Mouse (Mus musculus) Patski (cell line): ENCODE measurements at regions not wholly inside any gene's neighbourhood (a gene's known extent, or its start where the extent isn't known, plus 50 kb on each side); places are given as distances from the start of the nearest gene placed in this dataset.
"Not testable (repeated sequence)": the region's sequence is repeated elsewhere in the genome, so short reads cannot be mapped to it uniquely, and the experiment has no call there.

Experiments used
- ATAC-seq: fragments of 100-300 bp; one replicate; pipeline ENCODE4 v1.8.0; 2021
- CTCF ChIA-PET: fragments of 350-600 bp; sonication (Branson Sonifier 250); formaldehyde crosslinking; loops from one replicate; lab custom pipeline; 2022; ENCODE audit warnings: inconsistent platforms; lab: Charles Lee
- POLR2A ChIA-PET: fragments of 350-600 bp; sonication (Branson Sonifier 250); formaldehyde crosslinking; loops from one replicate; lab custom pipeline; 2022; ENCODE audit warnings: antibody characterized with exemption, inconsistent platforms; lab: Charles Lee
- DNase-seq: peaks from one replicate; pipeline ENCODE4 v3.0.0-alpha.2; 2011; ENCODE audit warnings: low read depth, low spot score
- H3K27me3 ChIP-seq: fragments of 371-371 bp; one replicate; pipeline ENCODE4 v1.5.1; 2021
- CTCF ChIP-seq: fragments of 100-300 bp; IDR thresholded peaks from one replicate; pipeline ENCODE4 v1.5.1; 2021
- in situ Hi-C: fragments of 300-500 bp; cut with MboI; formaldehyde crosslinking; loops from 3 replicates; pipeline ENCODE4 v1.11.1; 2018; ENCODE audit warnings: low pct_unique_long_range_greater_than_20kb, mixed read lengths

GRCm38 (mm10) chr9:97297538-97297937 is 72.2 kb downstream of the Trim42 start:
- CTCF ChIA-PET, result interaction anchor here (1.1 kb wide), 1 partner anchor 8 kb away, joined by 3 read pairs; no protein-coding TSS in a partner anchor
- DNase-seq (no peak), ATAC-seq (no peak)
- in situ Hi-C loops, result loop anchor here (25.0 kb wide), 1 partner anchor 1240 kb away; no protein-coding TSS in a partner anchor
- POLR2A ChIA-PET, result no interaction called here
- peak; percentile 54 for TF ChIP-seq CTCF
- no peaks in the 10 kb centered on the region for H3K27me3 ChIP-seq

DNA sequence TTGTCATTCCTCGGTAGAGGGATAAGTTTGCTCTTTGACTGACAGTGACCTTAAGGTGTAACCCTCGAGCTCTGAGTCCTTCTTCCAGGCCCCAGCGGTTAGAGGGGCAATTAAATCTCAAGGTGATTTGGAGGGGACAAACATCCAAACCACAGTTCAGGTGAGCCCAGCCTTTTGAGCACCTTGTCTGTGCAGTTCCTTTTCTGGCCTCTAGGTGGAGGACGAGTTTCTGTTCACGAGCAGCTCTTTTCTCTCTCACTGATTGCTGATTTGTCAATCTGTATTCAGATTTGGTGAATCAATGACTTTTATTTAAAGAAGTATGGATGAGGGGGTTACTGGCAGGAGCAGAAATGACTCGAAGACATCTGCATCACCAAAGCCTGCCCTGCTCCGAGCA is 74.0 kb downstream of the Trim42 start:
- in situ Hi-C loops, result loop anchor here (25.0 kb wide), 1 partner anchor 1242 kb away; no protein-coding TSS in a partner anchor
- CTCF ChIA-PET, result interaction anchor here (0.9 to 1.5 kb wide), 3 partner anchors 9 to 1242 kb away, joined by 3 to 4 read pairs (median 3); no protein-coding TSS in a partner anchor
- no peaks in the 10 kb centered on the region for H3K27me3 ChIP-seq
- ATAC-seq, result no peak
- no peak for DNase-seq
- TF ChIP-seq CTCF, result peak; percentile 78
- POLR2A ChIA-PET, result interaction anchor here (0.7 kb wide), 1 partner anchor 616 kb away, joined by 3 read pairs; no protein-coding TSS in a partner anchor

DNA sequence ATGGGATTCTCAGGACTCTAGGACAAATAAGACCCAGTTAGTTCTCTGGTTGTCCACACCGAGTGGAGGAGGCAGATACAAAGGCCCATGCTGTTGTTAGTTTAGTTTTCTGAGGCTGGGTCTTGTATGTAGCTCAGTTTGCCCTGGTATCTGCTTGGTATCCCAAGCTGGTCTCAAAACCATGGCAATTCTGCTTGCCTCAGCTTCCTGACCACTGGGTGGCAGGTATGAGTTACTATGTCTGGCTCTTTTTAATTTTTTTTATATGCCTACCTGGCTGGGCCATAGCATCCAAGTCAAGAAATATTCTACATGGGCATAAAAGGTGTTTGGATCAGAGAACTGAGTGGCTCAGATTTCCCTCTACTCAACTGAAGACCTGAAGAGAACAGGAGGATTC is 77.9 kb downstream of the Trim42 start:
- H3K27me3 ChIP-seq, result no peaks in the 10 kb centered on the region
- ATAC-seq (no peak), DNase-seq (no peak)
- TF ChIP-seq CTCF, result peak; percentile 16
- CTCF ChIA-PET, result no interaction called here
- in situ Hi-C loops, result loop anchor here (25.0 kb wide), 1 partner anchor 1245 kb away; no protein-coding TSS in a partner anchor
- POLR2A ChIA-PET, result no interaction called here

GRCm38 (mm10) chr9:97284282-97284802 is 85.4 kb downstream of the Trim42 start:
- peaks cover 4% of the 10 kb centered on the region for H3K27me3 ChIP-seq
- POLR2A ChIA-PET, result no interaction called here
- in situ Hi-C loops, result loop anchor here (25.0 kb wide), 1 partner anchor 1253 kb away; no protein-coding TSS in a partner anchor
- CTCF ChIA-PET, result no interaction called here
- ATAC-seq (no peak), DNase-seq (no peak)
- no peak for TF ChIP-seq CTCF

DNA sequence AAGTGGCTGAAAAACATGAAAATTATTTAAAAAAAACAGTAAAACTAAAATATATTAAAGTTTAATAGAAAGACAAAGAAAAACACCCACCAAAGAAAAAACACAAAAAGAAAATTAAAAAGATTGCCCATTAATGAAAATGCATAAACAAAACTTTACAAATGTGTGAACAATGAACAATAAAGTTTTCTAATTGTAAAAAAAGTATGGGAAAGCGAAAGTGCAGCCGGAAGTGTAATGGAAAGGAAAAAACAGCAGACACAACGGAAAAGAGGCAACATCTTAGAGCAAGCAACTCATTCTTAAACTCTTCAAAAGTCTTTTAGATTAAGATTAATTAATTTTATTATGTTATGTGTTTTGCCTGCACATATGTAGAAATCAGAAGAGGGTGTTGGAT is 87.7 kb downstream of the Trim42 start:
- no peak for ATAC-seq
- no peak for TF ChIP-seq CTCF
- H3K27me3 ChIP-seq, result peaks cover 8% of the 10 kb centered on the region
- CTCF ChIA-PET, result no interaction called here
- POLR2A ChIA-PET, result no interaction called here
- in situ Hi-C loops, result loop anchor here (25.0 kb wide), 1 partner anchor 1255 kb away; no protein-coding TSS in a partner anchor
- DNase-seq, result no peak

DNA sequence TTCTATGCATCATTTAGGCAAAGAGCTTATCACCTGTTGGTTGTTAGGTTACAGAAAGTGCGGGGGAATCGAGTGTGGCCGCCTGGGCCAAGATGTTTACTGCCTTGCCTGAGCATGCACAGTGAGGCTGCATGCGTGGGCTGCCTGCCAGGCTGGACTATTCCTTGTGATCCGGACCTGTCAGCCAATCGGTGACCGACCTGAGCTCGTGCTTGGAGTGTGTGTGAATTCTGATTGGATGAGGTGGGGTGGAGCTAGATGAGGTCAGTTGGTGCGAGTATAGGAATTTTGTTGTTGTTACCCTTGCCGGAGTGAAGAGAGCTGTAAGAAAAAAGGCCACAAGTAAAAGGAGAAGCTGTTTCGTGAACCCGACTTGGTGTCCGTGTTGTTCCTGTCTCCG is 94.3 kb downstream of the Trim42 start:
- CTCF ChIA-PET, H3K27me3 ChIP-seq, ATAC-seq, DNase-seq, POLR2A ChIA-PET: not testable (repeated sequence)
- in situ Hi-C loops, result loop anchor here (25.0 kb wide), 1 partner anchor 1262 kb away; no protein-coding TSS in a partner anchor

GRCm38 (mm10) chr9:97273891-97274290 is 95.9 kb downstream of the Trim42 start:
- no peak for ATAC-seq
- in situ Hi-C loops, result no loop called here
- ChIA-PET POLR2A (no interaction called here), CTCF (no interaction called here)
- peaks cover 5% of the 10 kb centered on the region for H3K27me3 ChIP-seq
- TF ChIP-seq CTCF, result no peak
- no peak for DNase-seq

- ChIA-PET POLR2A (no interaction called here), CTCF (no interaction called here)
- ATAC-seq, result no peak
- TF ChIP-seq CTCF, result no peak
- in situ Hi-C loops, result no loop called here
- no peak for DNase-seq
- H3K27me3 ChIP-seq, result peaks cover 9% of the 10 kb centered on the region
Measured at GRCm38 (mm10) chr9:97272061-97272460, 97.7 kb downstream of the Trim42 start.

- TF ChIP-seq CTCF, result no peak
- DNase-seq (no peak), ATAC-seq (no peak)
- CTCF ChIA-PET, result interaction anchor here (1.2 kb wide), 1 partner anchor 644 kb away, joined by 3 read pairs; no protein-coding TSS in a partner anchor
- in situ Hi-C loops, result no loop called here
- H3K27me3 ChIP-seq, result peaks cover 17% of the 10 kb centered on the region
- POLR2A ChIA-PET, result no interaction called here
Measured at GRCm38 (mm10) chr9:97247621-97248020, 122.1 kb downstream of the Trim42 start.

DNA sequence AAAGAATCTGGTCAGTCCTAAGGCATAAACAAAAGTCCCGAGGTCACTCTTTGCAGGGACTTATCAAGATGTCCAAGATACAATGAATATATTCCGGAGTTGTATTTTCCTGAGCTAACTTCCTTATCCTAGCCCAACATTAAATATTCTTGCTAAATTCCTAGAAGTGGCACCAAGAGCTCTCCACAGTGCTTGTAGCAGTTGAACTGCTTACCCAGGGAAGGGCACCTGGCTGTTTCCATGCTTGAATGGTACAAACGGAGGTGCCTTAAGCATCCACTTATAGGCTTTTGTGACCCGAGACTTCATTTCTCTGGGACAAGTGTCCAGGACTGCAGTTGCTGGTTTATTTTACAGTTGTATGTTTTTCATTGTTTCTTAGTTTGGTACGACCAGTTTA is 115.1 kb upstream of the Slc25a36 start:
- no peak for TF ChIP-seq CTCF
- ATAC-seq (no peak), DNase-seq (no peak)
- CTCF ChIA-PET, result no interaction called here
- POLR2A ChIA-PET, result interaction anchor here (0.6 kb wide), 1 partner anchor 530 kb away, joined by 4 read pairs; no protein-coding TSS in a partner anchor
- in situ Hi-C loops, result no loop called here
- H3K27me3 ChIP-seq, result peaks cover 30% of the 10 kb centered on the region

DNA sequence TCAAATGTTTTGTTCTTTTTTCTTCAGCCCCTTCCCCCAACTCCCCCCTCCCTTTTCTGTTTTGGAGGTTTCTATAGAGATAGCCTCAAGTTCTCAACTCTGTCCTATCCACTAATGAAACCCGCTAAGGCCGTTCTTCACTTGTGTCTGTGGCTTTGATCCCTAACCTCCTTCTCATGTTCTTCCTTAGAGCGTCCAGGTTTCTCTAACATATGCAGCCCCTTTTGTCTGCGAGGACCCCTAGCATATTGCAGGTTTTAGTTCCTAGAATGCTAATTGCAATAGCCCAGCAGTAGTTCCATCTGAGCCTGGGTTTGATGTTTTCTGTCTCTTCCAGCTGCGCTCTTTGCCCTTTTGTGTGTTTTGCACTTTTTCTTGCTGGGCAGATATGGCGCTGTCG is 113.6 kb upstream of the Slc25a36 start:
- no peak for TF ChIP-seq CTCF
- ChIA-PET CTCF (no interaction called here), POLR2A (no interaction called here)
- no peak for DNase-seq
- no peak for ATAC-seq
- in situ Hi-C loops, result no loop called here
- H3K27me3 ChIP-seq, result peaks cover 21% of the 10 kb centered on the region
